Mouse (Mus musculus): ENCODE results near the gene Msx1. TPM values are rescaled to one million over a fixed set of nuclear protein-coding genes. Genes with fewer than 3 reads are reported as not detected.
"Not testable (repeated sequence)": the region's sequence is repeated elsewhere in the genome, so short reads cannot be mapped to it uniquely, and the experiment has no call there.

Msx1 gene
- polyA plus RNA-seq, 1 experiment, result 5.5 TPM

- no peaks in the 10 kb centered on the region for H3K4me1 ChIP-seq (ENCODE audit: control insufficient read depth, insufficient read depth, low read length)
- TF ChIP-seq POLR2A (IDR thresholded peaks at IDR 0.05; ENCODE audit: extremely low read depth, insufficient read depth, low read length), result no peak
- TF ChIP-seq CTCF (IDR thresholded peaks at IDR 0.05; ENCODE audit: extremely low read depth, insufficient read depth, low read length), result no peak
- H3K27ac ChIP-seq (ENCODE audit: insufficient read depth, low read length), result no peak overlapping the region
- H3K4me3 ChIP-seq (ENCODE audit: insufficient read depth, low read length), result no peak overlapping the region
These were observed 24.8 kb upstream of the Msx1 start for GRCm38 (mm10) chr5:37848991-37849719.

GRCm38 (mm10) chr5:37836267-37836646 lies 11.9 kb upstream of the Msx1 start:
- Histone ChIP-seq H3K27ac (ENCODE audit: insufficient read depth, low read length) (no peak overlapping the region), H3K4me3 (ENCODE audit: insufficient read depth, low read length) (no peak overlapping the region), H3K4me1 (ENCODE audit: control insufficient read depth, insufficient read depth, low read length) (no peaks in the 10 kb centered on the region)
- TF ChIP-seq CTCF (IDR thresholded peaks at IDR 0.05; ENCODE audit: extremely low read depth, insufficient read depth, low read length) (no peak), POLR2A (IDR thresholded peaks at IDR 0.05; ENCODE audit: extremely low read depth, insufficient read depth, low read length) (no peak)

DNA sequence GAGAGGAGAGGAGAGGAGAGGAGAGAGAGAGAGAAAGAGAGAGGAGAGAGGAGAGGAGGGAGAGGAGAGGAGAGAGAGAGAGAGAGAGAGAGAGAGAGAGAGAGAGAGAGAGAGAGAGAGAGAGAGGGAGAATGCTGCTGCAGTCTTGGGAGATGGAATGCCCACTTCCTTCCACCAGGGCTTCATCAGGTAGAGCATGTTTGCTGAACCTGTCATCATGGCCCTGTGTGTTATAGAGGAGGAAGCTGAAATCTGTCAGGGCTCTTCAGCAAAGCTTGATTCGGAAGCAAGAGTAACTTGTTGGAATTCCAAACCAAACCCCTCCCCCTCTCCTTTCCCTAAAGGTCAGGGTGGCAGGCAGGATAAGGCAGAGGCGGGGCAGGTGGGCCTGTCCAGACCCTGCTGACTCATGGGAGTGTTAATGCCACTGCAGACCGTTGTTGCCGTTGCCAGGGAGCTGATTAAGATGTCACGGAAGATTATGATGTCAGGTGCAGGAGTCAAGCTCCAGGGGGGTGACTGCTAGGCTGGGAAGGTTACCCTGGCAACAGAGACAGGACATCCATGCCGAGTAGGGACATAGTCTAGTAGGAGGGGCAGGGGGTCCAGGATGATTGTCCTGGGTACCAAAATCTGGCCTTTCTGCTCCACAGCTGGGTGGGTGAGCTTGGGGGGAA lies 11.3 kb upstream of the Msx1 start:
- no peak overlapping the region for H3K4me3 ChIP-seq (ENCODE audit: insufficient read depth, low read length)
- no peak overlapping the region for H3K27ac ChIP-seq (ENCODE audit: insufficient read depth, low read length)
- no peaks in the 10 kb centered on the region for H3K4me1 ChIP-seq (ENCODE audit: control insufficient read depth, insufficient read depth, low read length)
- TF ChIP-seq CTCF (IDR thresholded peaks at IDR 0.05; ENCODE audit: extremely low read depth, insufficient read depth, low read length) (no peak), POLR2A (IDR thresholded peaks at IDR 0.05; ENCODE audit: extremely low read depth, insufficient read depth, low read length) (no peak)

GRCm38 (mm10) chr5:37832766-37833165 lies 8.4 kb upstream of the Msx1 start:
- TF ChIP-seq CTCF (IDR thresholded peaks at IDR 0.05; ENCODE audit: extremely low read depth, insufficient read depth, low read length) (no peak), POLR2A (IDR thresholded peaks at IDR 0.05; ENCODE audit: extremely low read depth, insufficient read depth, low read length) (no peak)

DNA sequence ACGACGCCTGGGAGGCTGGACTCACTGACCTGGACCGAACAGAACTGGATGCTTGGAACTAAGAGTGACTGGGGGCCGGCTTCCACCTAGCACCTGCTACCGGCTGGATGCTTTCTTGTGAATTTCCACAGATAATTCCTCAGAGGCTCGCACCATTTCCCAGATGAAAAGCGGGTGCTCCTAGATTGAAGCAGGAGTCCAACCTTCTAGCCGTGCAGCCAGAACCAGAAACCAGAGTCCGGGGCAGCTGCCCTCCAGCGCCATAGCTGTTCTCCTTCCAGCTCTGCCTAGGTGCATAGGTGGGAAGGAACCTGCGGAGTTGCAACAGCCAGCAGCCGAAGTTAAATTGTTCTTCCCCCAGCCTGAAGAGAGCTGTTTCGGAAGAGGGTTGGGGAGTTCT lies 7.6 kb upstream of the Msx1 start:
- Histone ChIP-seq H3K4me3 (ENCODE audit: insufficient read depth, low read length) (no peak overlapping the region), H3K4me1 (ENCODE audit: control insufficient read depth, insufficient read depth, low read length) (no peaks in the 10 kb centered on the region), H3K27ac (ENCODE audit: insufficient read depth, low read length) (no peak overlapping the region)
- no peak for TF ChIP-seq POLR2A (IDR thresholded peaks at IDR 0.05; ENCODE audit: extremely low read depth, insufficient read depth, low read length)
- no peak for TF ChIP-seq CTCF (IDR thresholded peaks at IDR 0.05; ENCODE audit: extremely low read depth, insufficient read depth, low read length)

More at GRCm38 (mm10) chr5:37832766-37833165, 8.4 kb upstream of the Msx1 start:
- Histone ChIP-seq H3K4me1 (ENCODE audit: control insufficient read depth, insufficient read depth, low read length) (no peaks in the 10 kb centered on the region), H3K27ac (ENCODE audit: insufficient read depth, low read length) (no peak overlapping the region), H3K4me3 (ENCODE audit: insufficient read depth, low read length) (no peak overlapping the region)

GRCm38 (mm10) chr5:37830436-37830835 lies 6.1 kb upstream of the Msx1 start:
- not testable (repeated sequence) for H3K4me1 ChIP-seq (ENCODE audit: control insufficient read depth, insufficient read depth, low read length); H3K4me3 ChIP-seq (ENCODE audit: insufficient read depth, low read length); H3K27ac ChIP-seq (ENCODE audit: insufficient read depth, low read length)

- no peak overlapping the region for H3K4me3 ChIP-seq (ENCODE audit: insufficient read depth, low read length)
- no peak overlapping the region for H3K27ac ChIP-seq (ENCODE audit: insufficient read depth, low read length)
- TF ChIP-seq CTCF (IDR thresholded peaks at IDR 0.05; ENCODE audit: extremely low read depth, insufficient read depth, low read length) (no peak), POLR2A (IDR thresholded peaks at IDR 0.05; ENCODE audit: extremely low read depth, insufficient read depth, low read length) (no peak)
- no peaks in the 10 kb centered on the region for H3K4me1 ChIP-seq (ENCODE audit: control insufficient read depth, insufficient read depth, low read length)
These were observed 5.5 kb upstream of the Msx1 start for GRCm38 (mm10) chr5:37829926-37830325.

DNA sequence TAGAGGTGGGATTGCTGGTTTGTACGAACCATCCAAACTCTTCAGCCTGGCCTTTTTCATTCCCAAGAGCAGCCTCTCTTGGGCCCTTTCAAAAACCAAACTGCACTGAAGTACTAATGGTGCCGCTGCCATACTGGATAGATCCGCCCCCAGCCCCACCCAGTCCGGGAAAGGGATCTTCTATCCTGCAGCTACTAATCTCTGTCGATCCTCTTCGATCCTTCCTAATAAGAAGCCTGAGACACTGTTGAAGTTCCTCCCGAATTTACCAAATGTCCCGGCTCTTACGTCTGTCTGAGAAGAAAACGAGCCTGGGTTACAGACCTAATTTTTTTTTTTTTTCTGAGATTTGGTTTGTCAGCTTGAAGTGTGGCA lies 4.9 kb upstream of the Msx1 start:
- no peaks in the 10 kb centered on the region for H3K4me1 ChIP-seq (ENCODE audit: control insufficient read depth, insufficient read depth, low read length)
- no peak overlapping the region for H3K27ac ChIP-seq (ENCODE audit: insufficient read depth, low read length)
- TF ChIP-seq POLR2A (IDR thresholded peaks at IDR 0.05; ENCODE audit: extremely low read depth, insufficient read depth, low read length), result no peak
- TF ChIP-seq CTCF (IDR thresholded peaks at IDR 0.05; ENCODE audit: extremely low read depth, insufficient read depth, low read length), result no peak
- H3K4me3 ChIP-seq (ENCODE audit: insufficient read depth, low read length), result no peak overlapping the region

DNA sequence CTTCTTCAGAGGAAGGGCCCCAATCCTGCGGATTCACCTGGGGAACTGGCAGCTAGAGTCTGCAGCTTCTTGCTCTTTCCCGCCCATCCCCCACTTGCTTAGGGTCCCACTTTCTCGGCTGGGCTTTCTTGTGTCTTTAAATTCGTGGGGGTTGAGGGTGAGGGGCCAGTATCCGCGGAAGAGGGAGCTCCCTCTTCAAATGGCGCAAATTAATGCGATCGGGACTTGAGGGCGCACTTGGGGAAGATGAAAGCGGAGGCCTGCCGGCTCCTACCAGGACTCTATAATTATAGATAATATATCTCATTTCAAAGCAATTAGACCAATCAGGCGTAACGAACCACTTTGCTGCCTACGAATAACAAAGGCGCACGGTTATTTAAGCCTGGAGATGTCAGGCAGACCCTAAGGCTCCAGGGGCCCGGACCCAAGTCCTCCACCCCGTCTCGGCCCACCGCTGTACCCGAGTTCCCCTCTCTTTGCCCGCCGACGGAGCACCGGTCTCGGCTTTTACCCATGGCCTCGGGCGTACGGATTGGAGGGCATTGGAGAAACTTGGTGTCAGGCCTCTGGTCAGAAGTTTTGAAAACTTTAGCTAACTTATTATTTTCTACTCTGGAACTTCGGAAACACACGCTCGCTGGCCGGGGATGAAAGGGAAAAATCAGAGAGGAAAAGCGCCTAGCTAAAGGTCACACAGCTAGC lies 4.4 kb upstream of the Msx1 start:
- TF ChIP-seq CTCF (IDR thresholded peaks at IDR 0.05; ENCODE audit: extremely low read depth, insufficient read depth, low read length) (no peak), POLR2A (IDR thresholded peaks at IDR 0.05; ENCODE audit: extremely low read depth, insufficient read depth, low read length) (no peak)
- Histone ChIP-seq H3K4me1 (ENCODE audit: control insufficient read depth, insufficient read depth, low read length) (no peaks in the 10 kb centered on the region), H3K27ac (ENCODE audit: insufficient read depth, low read length) (no peak overlapping the region), H3K4me3 (ENCODE audit: insufficient read depth, low read length) (no peak overlapping the region)

DNA sequence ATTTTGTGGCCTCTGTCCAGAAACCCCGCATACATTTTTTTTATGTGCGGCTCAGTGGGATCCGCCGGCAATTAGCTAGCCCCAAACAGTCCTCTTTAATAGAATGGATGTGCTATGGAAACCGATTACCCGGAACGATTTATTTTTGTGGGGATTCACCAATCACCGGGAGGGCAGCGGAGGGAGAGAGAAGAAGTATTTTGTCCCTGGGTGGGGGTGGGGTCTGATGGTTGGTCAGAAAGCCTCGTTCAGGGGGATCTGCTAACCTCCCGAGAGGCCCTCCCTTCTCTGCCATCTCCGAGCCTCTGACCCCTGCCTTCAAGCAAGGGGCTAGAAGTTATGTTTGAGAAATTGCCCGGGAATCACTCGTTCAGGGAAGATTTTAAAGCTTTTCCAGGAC lies 3.6 kb upstream of the Msx1 start:
- no peak overlapping the region for H3K4me3 ChIP-seq (ENCODE audit: insufficient read depth, low read length)
- TF ChIP-seq POLR2A (IDR thresholded peaks at IDR 0.05; ENCODE audit: extremely low read depth, insufficient read depth, low read length), result no peak
- no peaks in the 10 kb centered on the region for H3K4me1 ChIP-seq (ENCODE audit: control insufficient read depth, insufficient read depth, low read length)

More for the DNA sequence above, 3.6 kb upstream of the Msx1 start:
- no peak overlapping the region for H3K27ac ChIP-seq (ENCODE audit: insufficient read depth, low read length)

Measured in cortical plate, adult 2 months (tissue).